Mouse (Mus musculus): ENCODE results near the gene Vnn3.

- no peak for TF ChIP-seq CTCF (IDR thresholded peaks at IDR 0.05; ENCODE audit: borderline replicate concordance, insufficient read depth, low read depth, low read length)
- no peak for TF ChIP-seq POLR2A (IDR thresholded peaks at IDR 0.05; ENCODE audit: borderline replicate concordance, insufficient read depth, low read length)
Observed at GRCm38 (mm10) chr10:23836003-23836964, 15.0 kb upstream of the Vnn3 start.
